Mouse (Mus musculus): Measurements from ENCODE around the gene Tal1.

Tal1 gene

DNA sequence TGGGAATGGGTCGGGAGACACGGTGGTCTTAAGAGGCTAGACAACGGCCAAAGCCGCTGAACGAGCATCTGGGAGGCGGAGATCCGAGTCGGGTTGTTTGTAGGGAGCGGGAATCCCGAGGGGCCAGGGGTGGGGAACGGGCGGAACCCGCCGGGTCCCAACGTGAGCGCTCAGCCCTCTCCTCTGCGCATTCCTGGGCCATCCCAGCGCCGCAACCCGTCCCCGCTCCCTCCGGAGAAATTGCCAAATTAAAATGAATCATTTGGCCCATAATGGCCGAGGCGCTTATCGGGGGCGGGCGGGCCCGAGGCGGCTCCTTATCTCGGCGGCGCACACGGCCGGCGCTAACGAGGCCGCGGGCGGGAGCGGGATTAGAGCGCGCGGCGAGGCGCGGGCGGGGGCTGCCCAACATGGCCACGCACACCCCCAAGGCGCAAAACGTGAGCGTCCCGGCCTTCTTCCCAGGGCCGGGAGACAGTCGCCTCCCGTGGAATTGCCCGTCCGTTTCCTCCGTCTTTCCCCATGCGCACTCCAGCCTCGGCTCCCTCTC is at the start of gene Tal1:
Gene Tal1 (plus strand): TSS at position 56 of the 550 bp plus-strand sequence.
- peak in 1 of 2 experiments; percentile 18 for DNase-seq

DNA sequence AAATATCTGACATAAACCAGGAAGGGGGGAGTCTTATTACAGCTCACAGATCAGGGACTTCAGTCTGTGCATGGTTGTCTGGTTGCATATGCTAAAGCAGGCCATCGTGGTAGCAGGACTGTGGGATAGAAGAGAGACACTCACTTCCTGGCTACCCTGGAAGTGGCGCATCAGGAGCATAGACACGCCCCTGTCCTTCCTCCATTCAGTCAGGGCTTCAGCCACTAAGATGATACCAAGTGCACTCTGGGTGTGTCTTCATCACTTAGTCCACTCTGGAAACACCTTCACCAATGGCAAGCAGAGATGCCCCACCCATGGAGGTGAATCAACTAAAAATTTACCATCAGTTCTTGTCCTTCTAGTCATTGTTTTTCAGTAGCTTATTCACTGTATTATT is 42.0 kb upstream of the Tal1 start:
- DNase-seq = no peak

- no peak for DNase-seq
Observed at GRCm38 (mm10) chr4:115019997-115020396, 36.2 kb upstream of the Tal1 start.

DNA sequence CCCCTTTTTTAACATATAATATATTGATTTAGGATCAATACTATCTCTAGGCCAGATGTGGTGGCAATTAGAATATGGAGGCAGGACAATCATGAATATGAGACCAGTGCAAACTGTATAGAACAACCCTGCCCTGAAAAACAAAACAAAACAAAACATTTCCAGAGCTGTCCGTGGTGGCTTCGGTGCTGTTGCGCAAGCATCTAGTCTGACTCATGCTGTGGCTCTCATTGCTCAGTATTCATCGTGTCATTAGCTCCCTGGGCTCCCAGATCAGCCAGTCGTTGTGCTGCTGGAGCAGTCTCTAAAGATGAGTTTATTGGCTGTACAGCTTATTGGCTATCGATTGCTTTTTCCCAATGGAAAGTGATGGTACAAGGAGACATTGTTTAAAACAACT is 21.2 kb upstream of the Tal1 start:
- no peak for DNase-seq

DNA sequence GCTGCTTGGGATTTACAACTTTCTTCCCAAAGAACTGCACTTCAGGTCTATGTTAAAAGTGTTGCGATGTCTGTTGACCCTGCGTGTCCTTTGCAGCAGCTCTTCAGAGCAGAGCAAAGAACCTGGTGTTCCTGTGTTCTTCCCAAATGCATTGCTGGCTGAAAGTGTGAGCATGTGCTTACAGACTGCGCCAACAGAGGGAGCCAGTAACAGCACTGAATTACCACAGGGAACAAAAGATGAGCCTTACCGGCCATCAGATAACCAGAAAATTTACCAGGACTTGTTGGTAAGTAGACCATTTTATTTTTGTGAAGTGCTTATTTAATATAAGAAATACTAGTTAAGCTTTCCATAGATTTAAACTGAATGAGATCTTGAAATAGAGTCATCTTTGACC is 18.0 kb upstream of the Tal1 start:
- DNase-seq = peak in 1 of 2 experiments; percentile 28

DNA sequence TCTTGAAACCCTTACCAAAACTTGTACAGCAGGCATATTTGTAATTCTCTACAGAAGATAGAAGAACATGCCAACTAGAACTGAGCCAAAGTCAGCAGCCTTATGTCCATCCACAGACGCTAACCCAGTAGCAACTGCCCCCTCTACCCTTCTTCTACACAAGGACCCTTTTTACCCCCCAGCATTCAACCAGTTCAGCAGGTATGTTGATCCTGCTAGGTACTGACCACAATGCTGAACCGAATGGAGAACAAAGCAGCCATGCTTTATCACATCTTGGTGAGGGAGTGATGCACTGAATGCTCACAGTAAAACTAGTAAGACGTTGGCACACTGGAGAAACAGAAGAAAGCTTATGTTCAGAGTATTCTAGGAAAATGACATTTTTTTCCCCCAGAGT is 10.6 kb upstream of the Tal1 start:
- no peak for DNase-seq

GRCm38 (mm10) chr4:115047750-115048149 is 8.5 kb upstream of the Tal1 start:
- peak; percentile 19 to 58 for DNase-seq

- DNase-seq = no peak
Observed at GRCm38 (mm10) chr4:115048190-115048589, 8.0 kb upstream of the Tal1 start.

GRCm38 (mm10) chr4:115051245-115051644 is 5.0 kb upstream of the Tal1 start:
- DNase-seq = no peak

- no peak for DNase-seq
Observed at GRCm38 (mm10) chr4:115052343-115053005, 3.8 kb upstream of the Tal1 start.

GRCm38 (mm10) chr4:115055044-115055443 is 1.2 kb upstream of the Tal1 start:
- no peak for DNase-seq

DNA sequence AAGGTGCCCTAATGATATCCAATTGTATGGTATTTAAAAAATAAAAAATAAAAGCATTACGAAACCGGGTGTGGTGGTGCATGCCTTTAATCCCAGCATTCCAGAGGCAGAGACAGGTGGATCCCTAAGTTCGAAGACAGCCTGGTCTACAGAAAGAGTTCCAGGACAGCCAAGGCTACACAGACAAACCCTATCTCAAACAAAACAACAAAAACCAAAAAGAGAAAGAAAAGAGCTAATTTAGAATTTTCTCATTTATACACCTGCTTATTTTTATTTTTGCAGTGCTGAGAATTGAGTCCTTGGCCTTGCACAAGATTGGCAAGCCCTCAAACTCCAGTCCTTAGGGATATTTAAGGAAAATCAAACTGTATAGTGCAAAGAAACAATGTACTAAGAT is 535 bp upstream of the Tal1 start:
- no peak for DNase-seq

DNA sequence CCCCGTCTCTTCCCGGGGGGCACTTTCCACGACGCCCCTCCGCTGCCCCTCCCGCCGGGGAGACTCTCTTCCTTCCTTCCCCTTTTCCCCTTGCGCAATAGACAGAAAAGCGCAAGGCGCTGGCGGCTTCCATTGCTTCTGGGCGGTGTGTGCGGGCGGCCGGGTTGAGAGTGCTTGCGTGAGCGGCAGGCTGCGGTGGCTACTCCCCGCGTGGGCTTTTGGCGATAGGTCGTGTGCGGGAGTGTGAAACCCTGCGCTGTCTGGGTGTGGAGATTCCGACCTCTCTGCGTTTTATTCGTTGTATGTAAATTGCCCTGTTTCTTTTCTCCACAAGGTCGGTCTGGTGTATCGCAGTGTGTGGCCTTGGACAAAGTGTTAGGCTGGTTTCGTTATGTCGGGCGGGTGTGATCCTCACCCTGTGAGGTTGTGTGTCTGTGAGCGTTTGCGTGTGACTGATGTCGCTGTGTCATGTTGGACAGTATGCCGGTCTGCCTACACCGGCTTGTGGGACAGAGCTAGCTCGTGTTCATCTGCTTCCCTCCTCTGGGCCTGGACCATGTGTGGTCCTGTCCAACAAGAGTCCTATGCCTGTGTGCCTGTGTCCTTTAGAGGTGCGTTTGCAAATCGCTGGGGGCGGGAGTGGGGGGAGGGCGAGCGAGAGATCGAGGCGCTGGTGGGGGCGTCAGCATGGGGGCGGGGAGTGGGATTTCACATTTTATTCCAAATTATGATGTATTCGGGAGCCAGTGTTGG is 871 bp downstream of the Tal1 start:
- peak in 1 of 2 experiments; percentile 37 for DNase-seq

DNA sequence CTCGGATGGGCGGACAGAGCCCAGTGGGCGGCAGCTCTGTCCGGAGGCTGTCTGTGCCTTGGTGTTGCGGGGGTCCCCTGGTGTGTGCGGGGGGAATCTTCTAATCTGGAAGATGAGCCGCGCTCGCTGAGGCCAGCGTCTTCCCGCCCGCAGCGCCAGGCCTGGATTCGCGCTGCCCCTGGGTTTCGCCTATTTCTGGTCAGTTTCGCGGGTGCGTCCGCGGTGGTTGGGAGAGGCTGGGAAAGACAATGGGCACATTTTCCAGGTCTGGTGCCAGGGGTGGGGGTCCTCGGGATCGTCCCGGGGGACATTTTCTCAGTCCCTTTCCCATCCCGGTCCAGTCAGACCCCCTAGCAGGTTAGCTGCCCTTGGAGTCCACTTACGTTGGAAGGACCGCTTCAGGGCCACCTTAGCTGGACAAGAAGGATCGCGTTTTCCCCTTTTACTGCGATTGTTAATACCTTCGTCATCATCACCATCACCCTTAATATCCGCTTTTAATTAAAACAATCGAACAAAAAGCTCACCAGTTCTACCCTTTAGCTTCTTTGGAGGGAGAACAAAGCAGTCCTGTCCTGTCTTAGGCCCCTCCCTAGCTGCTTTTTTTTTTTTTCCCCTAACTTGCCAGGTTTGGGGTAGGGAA is 1.6 kb downstream of the Tal1 start:
- no peak for DNase-seq

GRCm38 (mm10) chr4:115058317-115058761 is 2.1 kb downstream of the Tal1 start:
- peak in 1 of 2 experiments; percentile 21 for DNase-seq

GRCm38 (mm10) chr4:115058871-115059590 is 2.8 kb downstream of the Tal1 start:
- DNase-seq = no peak

GRCm38 (mm10) chr4:115059871-115060270 is 3.6 kb downstream of the Tal1 start:
- DNase-seq = no peak

- no peak for DNase-seq
Observed at GRCm38 (mm10) chr4:115060753-115061152, 4.5 kb downstream of the Tal1 start.

GRCm38 (mm10) chr4:115062540-115062874 is 6.3 kb downstream of the Tal1 start:
- DNase-seq = no peak

GRCm38 (mm10) chr4:115062875-115063517 is 6.8 kb downstream of the Tal1 start:
- DNase-seq = peak in 1 of 2 experiments; percentile 14

GRCm38 (mm10) chr4:115063518-115064239 is 7.5 kb downstream of the Tal1 start:
- DNase-seq = no peak

DNA sequence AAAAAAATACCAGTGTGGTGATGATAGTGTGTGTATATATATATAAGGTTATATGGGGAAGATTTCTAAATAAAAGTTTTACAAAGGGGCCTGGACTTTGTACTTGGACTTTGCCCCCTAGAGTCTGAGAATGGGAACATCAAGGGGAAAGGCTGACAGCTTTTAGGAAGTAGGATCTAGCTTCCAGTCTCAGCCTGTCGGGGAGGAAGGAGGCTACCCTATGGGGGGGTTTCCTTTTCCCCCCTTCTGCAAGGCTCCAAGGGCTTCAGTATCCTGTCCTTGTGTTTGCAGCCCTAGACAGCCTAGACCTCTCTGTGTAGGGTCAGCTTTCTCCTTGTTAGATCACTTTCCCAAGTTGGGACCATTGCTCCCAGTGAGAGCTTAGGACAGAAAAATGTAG is 15.4 kb downstream of the Tal1 start:
- DNase-seq = no peak
